Mouse (Mus musculus) frontal cortex, adult 2 months (tissue): ENCODE results near the gene Slc12a3. TPM values are rescaled to one million over a fixed set of nuclear protein-coding genes. Genes with fewer than 3 reads are reported as not detected.
A peak's percentile ranks its signal among the peaks of the same experiment; 100 is the strongest.

Experiments used
- DNase-seq, 2 experiments: peaks; one replicate each; pipeline ENCODE4 v3.0.0; 2022; ENCODE audit warnings: low spot score in 1 of 2; ENCODE audit errors: extremely low spot score in 1 of 2
- polyA plus RNA-seq: library from polyadenylated mRNA; depleted of rRNA; stranded (reverse); fragments of >200 nt; gene quantifications from 2 replicates; pipeline ENCODE4 v1.2.3, GENCODE M21; 2012; rRNA removed

The Slc12a3 gene
- polyA plus RNA-seq = 0.92 and 1.2 TPM in 2 replicates

DNA sequence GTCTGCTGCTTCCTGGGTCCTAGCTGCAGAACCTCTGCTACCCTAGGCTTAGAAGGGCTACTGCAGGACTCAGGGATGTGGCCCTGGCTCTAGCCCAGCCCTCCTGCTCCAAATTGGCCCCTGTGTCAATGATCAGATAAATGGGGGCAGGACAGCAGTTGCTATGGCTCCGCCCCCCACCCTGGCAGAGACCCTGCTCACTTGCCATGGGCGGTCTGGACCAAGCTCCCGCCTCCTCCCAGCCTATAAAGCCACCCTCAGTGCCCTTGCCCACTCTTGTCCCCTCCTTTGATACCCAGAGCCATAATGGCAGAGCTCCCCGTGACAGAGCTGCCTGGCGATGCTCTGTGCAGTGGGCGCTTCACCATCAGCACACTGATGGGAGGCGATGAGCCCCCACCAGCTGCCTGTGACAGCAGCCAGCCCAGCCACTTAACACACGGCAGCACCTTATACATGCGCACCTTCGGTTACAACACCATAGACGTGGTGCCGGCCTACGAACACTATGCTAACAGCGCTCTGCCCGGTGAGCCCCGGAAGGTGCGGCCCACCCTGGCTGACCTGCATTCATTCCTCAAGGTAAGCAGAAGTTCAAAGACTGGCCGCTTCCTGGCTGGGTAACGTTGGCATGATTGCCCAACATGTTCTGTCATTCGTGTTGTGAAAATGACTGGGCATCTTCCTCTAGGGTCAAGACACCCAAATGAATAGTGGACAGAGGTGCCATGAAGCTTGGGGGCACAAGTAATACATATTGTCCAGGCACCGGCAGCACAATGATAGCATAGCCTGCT, at the start of gene Slc12a3:
Slc12a3 (plus strand) TSS at position 270 of the 797 bp plus-strand sequence.
- no peak for DNase-seq

DNA sequence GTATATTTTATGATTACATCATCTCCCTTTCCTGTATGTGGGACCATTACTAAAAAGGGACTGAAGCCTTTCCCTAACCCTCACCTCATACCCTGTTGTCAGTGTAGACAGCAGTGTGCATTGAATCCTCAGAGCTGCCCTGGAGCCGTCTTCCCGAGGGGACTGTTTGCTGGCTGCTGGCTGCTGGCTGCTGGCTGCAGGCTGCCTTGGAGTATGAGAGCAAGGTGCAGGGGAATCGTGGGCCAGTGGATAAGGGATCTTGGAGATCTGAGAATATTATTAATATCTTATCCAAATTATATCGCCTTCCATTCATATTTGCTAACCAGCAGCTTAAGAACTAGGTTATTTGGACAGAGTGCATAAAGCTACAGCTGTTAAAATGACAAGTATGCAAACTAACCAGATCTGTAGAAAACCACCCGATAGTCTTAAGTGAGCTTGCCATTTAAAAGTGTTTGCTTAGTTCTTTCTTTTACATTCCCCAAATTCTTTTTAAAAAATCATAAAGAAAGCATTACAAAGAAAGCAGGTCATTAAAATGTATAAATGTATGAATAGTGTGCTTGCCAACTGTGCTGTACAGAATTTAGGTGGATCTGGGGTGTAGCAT, 48.9 kb upstream of the Slc12a3 start:
- no peak for DNase-seq

DNA sequence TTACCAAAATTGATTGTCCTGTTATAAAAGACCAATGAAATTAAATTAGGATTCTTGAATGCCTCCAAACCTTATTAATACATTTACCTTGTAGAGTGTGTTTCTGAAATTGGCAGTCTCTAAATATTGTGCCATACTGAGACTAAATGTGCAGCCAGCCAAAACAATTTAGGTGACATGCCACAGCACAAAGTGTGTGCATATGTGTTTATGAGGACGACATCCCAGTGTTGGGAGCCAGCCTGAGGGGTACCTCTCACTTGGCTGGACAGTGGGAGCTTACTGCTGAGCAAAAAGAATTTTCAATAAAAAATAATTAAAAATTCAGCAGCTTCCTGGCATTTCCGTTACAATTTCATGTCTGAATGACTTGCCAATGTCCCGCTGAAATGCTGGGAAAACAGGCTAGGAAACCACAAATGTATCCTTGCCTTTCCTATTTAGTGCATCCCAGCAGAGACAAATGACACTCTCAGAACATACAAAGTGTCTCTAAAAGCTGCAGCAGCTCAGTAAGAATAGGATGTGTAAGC, 46.5 kb upstream of the Slc12a3 start:
- DNase-seq = no peak

DNA sequence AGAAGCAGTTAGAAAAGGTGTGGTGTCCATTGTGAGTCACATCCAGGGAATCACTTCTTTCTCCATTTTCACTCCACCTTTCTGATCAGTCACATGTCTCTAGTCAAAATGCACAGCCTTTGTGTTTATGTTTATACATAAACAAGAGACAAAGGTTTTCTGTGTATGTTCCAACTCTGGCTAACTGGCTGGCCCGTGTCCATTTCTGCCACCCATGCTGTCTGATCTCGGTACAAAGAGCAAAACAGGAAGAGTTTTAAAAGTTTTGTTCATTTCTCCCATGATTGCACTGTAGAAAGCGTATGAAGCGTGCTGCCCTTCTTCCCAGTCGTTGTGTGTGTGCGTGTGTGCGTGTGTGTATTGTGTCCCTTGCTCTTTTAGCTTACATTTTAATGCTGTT, 44.8 kb upstream of the Slc12a3 start:
- no peak for DNase-seq

DNA sequence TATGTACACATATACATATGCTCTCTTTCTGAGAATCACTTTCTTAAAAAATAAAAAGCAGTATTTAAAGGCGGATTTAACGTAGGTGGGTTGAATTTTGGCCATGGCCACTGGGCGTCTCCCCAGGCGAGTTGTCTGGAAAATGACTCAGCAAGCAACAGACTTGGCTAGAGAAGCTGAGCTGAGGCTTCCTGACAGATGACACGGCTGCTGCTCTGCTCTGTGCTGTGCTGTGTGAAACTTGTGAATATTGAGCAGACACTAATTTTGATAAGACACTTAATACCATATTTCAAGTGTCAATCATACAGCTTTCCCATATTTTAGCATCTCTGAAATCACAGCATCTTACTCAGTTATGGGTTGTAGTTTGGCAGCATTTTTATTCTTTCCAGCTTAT, 38.4 kb upstream of the Slc12a3 start:
- DNase-seq = peak in 1 of 2 experiments; percentile 63

DNA sequence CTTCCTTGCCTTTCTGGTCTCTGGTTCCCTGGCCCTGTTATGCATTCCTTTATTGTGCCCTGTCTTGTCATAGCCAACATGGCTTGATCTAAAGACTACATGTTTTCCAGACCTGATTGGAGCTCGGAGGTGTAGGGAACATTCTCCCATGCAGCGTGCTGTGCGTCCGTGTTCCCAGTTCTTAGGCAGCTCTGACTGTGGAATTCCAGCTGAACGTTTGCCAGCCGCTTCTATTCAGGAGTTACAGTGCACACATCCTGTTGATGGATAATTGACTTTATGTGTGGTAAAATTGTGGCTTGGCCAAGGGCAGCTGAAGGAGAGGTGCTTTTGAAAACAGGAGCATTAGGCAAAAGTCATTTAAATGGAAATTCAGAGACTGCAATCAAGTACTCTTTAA, 36.9 kb upstream of the Slc12a3 start:
- no peak for DNase-seq

DNA sequence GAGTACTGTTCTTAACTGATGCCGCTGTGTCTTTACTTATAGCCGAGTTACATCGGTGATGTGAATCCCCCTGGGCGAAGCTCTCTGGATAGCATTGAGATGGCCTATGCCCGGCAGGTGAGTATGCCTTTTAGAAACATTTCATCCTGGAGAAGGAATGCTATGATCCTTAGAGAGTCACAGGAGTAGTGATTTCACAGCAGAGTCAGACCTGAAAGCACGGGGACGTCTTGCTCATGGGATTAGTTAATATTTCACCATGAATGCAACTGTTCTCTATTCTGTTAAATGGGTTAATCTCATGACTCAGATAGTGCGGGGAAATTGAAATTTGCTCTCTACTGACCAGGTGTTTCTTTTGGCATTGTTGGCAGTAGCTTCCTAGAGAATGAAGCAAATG, 36.4 kb upstream of the Slc12a3 start:
- DNase-seq = no peak

DNA sequence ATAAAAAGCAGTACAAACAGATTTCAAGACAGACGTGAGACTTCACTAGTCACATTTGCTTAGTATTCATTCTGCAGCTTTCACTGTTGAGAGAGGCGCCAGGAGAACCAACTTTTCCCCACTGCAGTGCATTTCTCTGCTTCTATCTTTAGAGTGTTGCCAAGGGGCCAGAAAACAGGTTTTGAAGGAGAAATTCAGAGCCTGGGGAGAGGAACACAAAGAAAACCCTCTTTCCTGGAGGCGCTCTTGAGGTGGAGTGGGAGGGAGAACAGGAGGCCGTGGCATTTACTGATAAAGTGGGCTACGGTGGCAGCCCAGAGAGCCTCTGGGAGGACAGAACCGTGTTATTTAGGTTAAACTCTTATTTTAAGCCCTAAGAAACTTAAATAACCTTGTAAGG, 33.3 kb upstream of the Slc12a3 start:
- peak in 1 of 2 experiments; percentile 62 for DNase-seq

DNA sequence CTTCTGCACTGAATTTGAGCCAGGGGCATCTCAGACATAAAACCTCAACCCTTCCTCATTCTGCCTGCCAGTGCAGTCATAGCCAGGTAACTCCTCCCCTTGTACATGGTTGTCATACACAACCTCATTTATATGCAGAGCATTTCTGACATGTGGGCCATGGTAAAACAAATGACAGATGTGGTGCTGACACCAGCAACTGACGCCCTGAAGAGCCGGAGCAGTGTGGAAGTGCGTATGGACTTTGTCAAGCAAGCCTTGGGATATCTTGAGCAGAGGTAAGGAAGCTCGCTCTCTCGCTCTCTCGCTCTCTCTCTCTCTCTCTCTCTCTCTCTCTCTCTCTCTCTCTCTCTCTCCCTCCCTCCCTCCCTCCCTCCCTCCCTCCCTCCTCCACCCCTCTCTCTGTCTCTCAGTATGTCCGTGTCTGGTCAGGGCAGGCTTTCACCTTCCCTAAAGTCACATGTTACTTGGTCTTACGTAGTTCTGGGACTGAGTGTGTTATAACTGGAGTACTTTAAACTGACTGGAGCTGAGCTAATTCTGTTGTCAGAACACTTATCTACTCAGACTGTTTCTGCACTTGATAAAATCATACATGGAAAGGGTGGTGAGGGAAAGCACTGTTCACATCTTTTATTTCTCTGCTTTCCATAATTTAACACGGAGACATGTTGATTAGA, 32.5 kb upstream of the Slc12a3 start:
- DNase-seq = no peak

DNA sequence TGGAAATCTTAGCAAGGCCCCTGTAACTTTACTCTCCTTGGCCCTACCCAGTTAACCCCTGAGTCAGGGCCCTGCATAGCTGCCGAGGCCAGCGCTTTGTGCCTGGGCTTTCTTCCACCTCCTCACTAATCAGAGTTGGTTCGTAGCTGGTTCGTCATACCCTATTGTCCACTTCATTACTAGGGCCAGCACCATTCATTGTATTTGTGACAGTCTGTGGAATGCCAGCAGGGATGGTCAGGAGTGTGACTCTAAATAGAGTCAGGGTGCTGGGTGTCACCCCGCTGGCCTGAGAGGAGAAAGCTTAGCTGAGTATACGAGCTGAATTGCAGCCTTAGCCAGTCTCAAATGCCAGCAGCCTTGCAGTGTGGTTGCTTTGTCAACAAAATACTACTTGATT, 31.9 kb upstream of the Slc12a3 start:
- no peak for DNase-seq

DNA sequence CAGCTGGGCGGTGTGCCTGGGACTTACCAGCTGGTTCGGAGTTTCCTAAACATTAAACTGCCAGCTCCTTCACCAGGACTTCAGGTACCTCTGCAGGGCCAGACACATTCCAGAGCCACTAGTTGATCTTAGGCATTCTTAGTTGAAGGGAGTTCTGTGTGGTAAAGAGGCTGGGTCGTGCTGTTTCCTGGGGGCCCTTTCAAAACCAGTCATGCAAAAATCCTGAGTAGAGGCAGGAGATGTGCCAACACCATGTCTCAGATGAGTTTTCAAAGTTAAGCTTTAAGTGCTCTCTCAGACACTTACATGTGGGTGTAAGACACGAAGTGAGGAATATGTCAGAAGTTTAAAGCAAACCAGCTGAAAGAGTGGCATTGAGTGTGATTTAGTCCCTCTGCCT, 28.2 kb upstream of the Slc12a3 start:
- DNase-seq = no peak

DNA sequence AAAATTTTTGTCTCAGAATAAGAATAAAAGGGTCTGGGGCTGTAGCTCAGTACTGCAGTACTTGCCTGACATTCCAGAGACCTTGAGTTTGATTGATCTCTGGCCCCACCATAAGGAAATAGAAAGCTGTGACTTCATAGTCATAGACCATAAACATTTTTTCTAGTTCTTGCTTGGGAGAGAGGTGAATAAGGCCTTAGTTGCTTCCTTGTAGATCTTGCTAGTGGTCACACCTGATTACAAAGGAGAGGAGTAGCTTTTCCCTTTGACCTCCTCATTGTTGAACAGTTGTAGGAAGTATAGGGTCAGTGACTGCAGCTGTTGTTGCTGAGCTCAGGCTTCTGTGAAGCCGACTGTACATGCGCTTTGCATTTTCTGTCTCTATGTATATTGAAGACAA, 24.6 kb upstream of the Slc12a3 start:
- DNase-seq = no peak

DNA sequence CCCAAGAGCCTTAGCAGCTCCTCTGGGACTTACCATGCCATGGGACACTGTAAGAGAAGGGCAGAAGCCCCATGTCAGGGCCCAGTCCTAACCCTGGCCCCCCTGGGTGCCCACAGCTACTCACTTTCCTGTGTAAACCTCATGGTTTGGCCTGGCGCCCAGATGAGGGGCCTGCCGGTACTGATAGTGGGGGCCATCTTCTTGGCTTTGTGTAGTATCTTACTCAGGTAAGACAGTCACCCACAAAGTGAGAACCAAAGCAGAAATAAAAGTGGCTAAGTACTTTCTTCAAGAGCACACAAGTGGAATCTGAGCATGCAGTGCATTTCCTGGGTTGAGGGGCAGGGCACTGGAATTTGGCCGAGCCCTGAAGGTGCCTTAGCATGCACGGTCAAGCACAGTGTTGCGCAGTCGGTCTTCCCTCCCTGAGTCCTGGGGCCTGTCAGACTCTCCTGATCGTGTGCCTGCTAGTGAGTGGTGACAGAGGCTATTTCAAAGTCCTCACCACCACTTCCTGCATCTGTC, 21.9 kb upstream of the Slc12a3 start:
- DNase-seq = no peak

DNA sequence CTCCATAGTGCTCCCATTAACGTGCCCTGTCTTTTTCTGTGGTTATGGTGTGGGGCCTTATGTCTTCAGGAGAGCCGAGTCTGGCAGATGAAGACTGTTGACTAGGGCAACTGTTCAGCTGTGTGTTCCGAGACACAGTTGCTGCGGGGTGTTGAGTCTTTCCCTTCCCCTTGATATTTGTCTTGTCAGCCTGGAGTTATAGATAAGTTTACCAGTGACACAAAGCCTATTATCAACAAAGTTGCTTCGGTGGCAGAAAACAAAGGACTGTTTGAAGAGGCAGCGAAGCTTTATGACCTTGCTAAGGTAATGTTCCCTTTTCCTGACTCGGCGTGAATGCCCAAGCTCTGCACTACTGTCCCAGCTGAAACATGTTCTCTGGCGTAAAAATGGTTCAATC, 21.3 kb upstream of the Slc12a3 start:
- DNase-seq = no peak

DNA sequence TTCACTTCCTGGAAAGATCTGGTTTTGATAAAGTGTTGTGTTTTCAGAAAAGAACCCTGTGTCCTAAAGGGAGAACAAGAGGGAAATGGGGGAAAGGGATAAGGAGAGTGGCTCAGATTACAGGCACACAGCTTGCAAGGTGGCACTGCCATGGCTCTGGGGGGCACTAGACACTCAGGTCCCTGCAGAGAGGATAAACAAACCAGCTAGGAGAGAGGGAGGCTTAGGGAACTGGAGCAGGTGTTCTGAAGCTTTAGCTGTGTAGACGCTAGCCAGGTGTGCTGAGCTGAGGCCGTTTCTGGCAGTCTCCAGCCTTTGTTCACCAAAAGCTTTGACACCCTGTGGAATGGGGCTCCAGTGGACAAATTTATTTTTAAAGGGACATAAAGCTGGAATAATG, 14.9 kb upstream of the Slc12a3 start:
- no peak for DNase-seq

DNA sequence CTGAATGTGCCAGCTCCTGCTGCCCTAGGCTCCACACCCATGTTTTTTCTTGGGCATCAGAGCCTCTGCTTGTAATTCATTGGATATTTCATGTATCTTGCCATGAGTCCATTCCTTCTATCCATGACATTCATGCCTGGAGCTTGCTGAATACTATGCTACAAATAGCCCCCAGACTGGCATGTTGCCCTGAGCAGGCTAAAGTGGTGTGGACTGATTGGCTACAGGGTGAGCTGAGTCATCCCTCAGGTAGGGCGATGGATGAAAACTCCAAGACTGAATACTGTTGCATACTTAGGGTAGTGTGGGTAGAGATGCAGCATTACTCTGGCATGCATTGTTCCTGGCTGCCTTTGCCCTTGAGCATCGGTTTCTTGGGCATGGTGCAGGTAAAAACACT, 11.8 kb upstream of the Slc12a3 start:
- no peak for DNase-seq

DNA sequence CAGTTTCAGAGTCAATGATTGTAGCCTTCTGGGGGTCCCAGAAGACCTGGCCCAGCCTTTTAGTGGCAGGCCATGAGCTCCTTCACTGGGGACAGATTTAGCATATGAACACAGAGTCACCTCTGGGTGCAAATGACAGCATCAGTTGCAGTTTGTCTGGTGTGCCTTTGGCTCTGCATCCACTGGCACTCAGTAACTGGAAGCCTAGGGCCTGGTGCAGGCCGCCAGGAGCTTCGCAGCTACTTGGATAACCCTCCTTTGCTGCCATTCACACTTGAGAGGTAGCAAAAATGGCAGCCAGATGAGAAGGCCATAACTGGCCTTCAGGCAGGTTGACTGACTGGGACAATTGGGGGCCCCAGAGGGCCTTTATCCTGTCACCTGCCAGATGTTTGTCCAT, 11.3 kb upstream of the Slc12a3 start:
- DNase-seq = no peak

DNA sequence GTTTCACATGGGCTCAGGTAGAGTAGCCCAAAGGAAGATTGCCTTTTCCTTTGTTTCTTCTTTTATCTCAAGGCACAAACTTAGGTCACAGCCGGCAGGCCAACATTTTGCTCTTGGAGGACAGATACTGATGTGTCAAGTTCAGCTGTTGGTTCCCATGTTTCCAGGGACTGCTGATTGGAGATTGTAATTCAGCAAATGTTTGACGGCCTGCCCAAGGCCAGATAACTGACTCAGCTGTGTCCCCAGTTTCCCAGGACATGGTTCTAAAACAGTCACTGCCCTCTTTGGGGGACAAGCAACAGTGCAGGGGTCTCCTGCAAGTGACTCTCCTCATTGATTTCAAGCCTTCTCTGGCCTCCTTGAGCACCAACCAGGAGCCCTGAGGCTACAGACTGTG, 9.0 kb upstream of the Slc12a3 start:
- no peak for DNase-seq

DNA sequence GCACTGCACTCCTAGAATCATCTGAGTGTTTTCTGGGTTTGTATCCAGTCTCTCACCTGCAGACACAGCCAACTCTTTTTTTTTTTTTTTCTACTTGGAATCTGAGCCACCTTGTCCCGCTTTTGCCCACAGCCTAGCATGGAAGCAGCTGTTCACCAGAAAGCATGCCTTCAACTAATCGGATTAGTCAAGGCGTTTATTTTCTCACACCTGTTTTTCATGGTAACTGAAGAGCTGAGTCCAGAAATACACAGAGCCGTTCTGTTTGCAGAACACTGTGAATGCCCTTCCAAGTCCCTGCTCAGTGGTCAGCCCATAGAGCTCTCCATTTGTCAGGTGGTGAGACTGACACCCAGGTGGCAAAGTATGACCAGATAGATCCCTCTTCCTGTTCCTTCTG, 6.9 kb upstream of the Slc12a3 start:
- DNase-seq = no peak

DNA sequence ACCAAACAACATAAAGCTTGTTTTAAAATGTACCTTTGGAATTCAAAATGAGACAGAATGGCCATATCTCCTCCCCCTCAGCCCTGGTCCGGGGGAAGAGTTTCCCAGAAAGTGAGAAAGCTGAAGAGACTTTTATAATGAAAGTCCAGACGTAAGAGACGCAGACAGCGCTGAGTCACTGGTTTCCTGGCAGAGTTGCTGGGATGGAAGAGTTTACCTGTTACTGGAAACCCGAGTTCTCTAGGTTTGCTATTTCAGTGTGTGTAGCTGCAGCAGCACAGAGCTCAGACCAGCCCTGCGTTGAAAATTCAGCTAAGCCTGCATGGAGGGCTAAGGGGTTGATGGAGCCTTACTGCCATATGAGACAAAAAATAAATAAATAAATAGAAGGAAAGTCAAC, 6.0 kb upstream of the Slc12a3 start:
- peak in 1 of 2 experiments; percentile 61 for DNase-seq

DNA sequence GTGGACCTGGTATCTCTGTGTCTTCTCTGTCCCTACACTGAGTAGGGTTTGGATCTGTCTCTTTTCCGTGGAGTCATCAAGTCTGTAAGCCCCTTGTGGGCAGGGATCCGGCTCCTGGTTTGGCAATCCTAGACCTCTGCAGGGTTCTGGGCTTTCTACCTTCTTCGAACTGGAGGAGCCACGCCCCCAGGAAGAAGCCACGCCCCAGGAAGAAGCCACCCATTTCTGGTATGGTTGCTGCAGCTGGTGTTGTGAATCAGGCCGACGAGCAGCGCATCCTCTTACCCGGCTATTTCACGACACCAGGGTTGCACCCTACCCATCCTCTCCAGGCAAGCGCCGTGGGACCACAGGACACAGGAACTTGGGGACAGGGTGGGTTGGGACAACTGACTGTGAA, 4.9 kb upstream of the Slc12a3 start:
- DNase-seq = no peak
